Mouse (Mus musculus) liver, embryonic 12.5 days (tissue): ENCODE measurements around the gene Slc4a5. TPM values are rescaled to one million over a fixed set of nuclear protein-coding genes. Genes with fewer than 3 reads are reported as not detected.
A peak's percentile ranks its signal among the peaks of the same experiment; 100 is the strongest.

Source experiments
- ATAC-seq: fragments of 200-750 bp; cut with Nextera tagmentation; 2 replicates; pipeline ENCODE4 v1.8.0; 2017; ENCODE audit warnings: moderate number of reproducible peaks, mild to moderate bottlenecking, moderate library complexity
- H3K27ac ChIP-seq: fragments of 300-500 bp; sonication (generic); 2 replicates; pipeline ENCODE4 v1.5.1; 2016; ENCODE audit warnings: mild to moderate bottlenecking
- H3K27me3 ChIP-seq: fragments of 300-500 bp; sonication (generic); replicated peaks from 2 replicates; pipeline ENCODE4 v1.6.1; 2016; ENCODE audit warnings: mild to moderate bottlenecking, moderate library complexity
- H3K36me3 ChIP-seq: fragments of 300-500 bp; sonication (generic); 2 replicates; pipeline ENCODE4 v1.6.1; 2016; ENCODE audit warnings: mild to moderate bottlenecking, moderate library complexity
- H3K4me1 ChIP-seq: fragments of 300-500 bp; sonication (generic); 2 replicates; pipeline ENCODE4 v1.6.1; 2016
- H3K4me2 ChIP-seq: fragments of 300-500 bp; sonication (generic); 2 replicates; pipeline ENCODE4 v1.6.1; 2016; ENCODE audit warnings: mild to moderate bottlenecking, moderate library complexity
- H3K4me3 ChIP-seq: fragments of 300-500 bp; sonication (generic); 2 replicates; pipeline ENCODE4 v1.5.1; 2016; ENCODE audit warnings: mild to moderate bottlenecking, moderate library complexity
- H3K9ac ChIP-seq: fragments of 300-500 bp; sonication (generic); 2 replicates; pipeline ENCODE4 v1.6.1; 2016; ENCODE audit warnings: mild to moderate bottlenecking, moderate library complexity
- H3K9me3 ChIP-seq: fragments of 300-500 bp; sonication (generic); replicated peaks from 2 replicates; pipeline ENCODE4 v1.6.1; 2016; ENCODE audit warnings: mild to moderate bottlenecking, moderate library complexity
- WGBS: fragments of 180-500 bp; shearing (Covaris S2); methylation state at CpG from one replicate; pipeline ENCODE4 v1.1.7; 2016; ENCODE audit not compliant: insufficient replicate concordance; 5-methylcytosine and 5-hydroxymethylcytosine counted together
- polyA plus RNA-seq: library from polyadenylated mRNA; unstranded; fragments of >200 nt; fragmentation: Nextera tagmentation; extraction: Ambion mirVana; gene quantifications from 2 replicates; pipeline ENCODE4 v1.2.1, GENCODE M21; 2016

Slc4a5 gene
- polyA plus RNA-seq, 1 experiment from 2014 or later, result 1.3 TPM

- Histone ChIP-seq H3K27ac (no peak overlapping the region), H3K36me3 (no peaks in the 10 kb centered on the region), H3K9ac (no peak overlapping the region), H3K4me1 (peaks cover 15% of the 10 kb centered on the region), H3K4me3 (no peak overlapping the region), H3K9me3 (no peaks in the 10 kb centered on the region), H3K27me3 (peaks cover 97% of the 10 kb centered on the region), H3K4me2 (peak overlapping the region; percentile 40)
- WGBS, result 10% methylated on average over 5 of the region's 9 CpGs
- ATAC-seq, result no peak
Measured at GRCm38 (mm10) chr6:83237123-83237522, 17.5 kb downstream of the Slc4a5 start.

GRCm38 (mm10) chr6:83244422-83245061 is 24.9 kb downstream of the Slc4a5 start:
- Histone ChIP-seq H3K9ac (no peak overlapping the region), H3K36me3 (no peaks in the 10 kb centered on the region), H3K27ac (peak overlapping the region; percentile 90), H3K4me3 (no peak overlapping the region), H3K4me2 (no peak overlapping the region), H3K4me1 (peaks cover 46% of the 10 kb centered on the region), H3K9me3 (no peaks in the 10 kb centered on the region), H3K27me3 (peaks cover 34% of the 10 kb centered on the region)
- ATAC-seq, result no peak
- WGBS, result 66% methylated on average over 10 of the region's 10 CpGs

GRCm38 (mm10) chr6:83245134-83245533 is 25.5 kb downstream of the Slc4a5 start:
- Histone ChIP-seq H3K27ac (peak overlapping the region; percentile 90), H3K4me3 (no peak overlapping the region), H3K4me1 (peaks cover 46% of the 10 kb centered on the region), H3K27me3 (peaks cover 28% of the 10 kb centered on the region), H3K9ac (peak overlapping the region; percentile 10; the same call in 1 of the 2 replicates), H3K9me3 (no peaks in the 10 kb centered on the region), H3K36me3 (no peaks in the 10 kb centered on the region), H3K4me2 (peak overlapping the region; percentile 57; the same call in 1 of the 2 replicates)
- ATAC-seq, result no peak
- WGBS, result 89% methylated on average over 6 of the region's 6 CpGs

DNA sequence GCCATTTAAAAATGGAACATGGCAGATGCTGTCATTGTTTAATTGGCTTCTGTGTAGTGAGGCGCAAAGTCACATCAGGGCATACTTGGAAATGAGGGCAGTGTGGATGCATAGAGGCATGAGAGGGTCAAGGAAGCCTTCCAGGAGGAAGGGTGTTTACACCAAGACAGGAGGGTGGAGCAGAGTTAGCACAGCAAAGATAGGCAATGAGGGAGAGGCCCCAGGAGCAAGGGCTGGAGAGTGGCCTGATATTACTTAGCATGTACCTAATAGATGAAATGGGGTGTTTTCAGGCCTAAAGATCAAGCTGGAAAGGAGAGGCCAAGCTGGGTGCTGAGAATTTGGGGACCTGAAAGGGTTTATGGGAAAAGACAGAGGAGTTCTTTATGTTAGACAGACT is 26.4 kb downstream of the Slc4a5 start:
- peak overlapping the region; percentile 57 for H3K9ac ChIP-seq
- H3K27me3 ChIP-seq, result peaks cover 20% of the 10 kb centered on the region; the same call in 1 of the 2 replicates
- H3K36me3 ChIP-seq, result no peaks in the 10 kb centered on the region
- H3K4me1 ChIP-seq, result peaks cover 46% of the 10 kb centered on the region
- peak overlapping the region; percentile 52 for H3K4me3 ChIP-seq
- H3K27ac ChIP-seq, result peak overlapping the region; percentile 90
- peak; percentile 98 for ATAC-seq
- H3K9me3 ChIP-seq, result no peaks in the 10 kb centered on the region
- 81% methylated on average over 1 of the region's 1 CpGs for WGBS
- peak overlapping the region; percentile 57 for H3K4me2 ChIP-seq

- Histone ChIP-seq H3K9ac (peak overlapping the region; percentile 57), H3K4me2 (peak overlapping the region; percentile 57)
- 74% methylated on average over 4 of the region's 4 CpGs for WGBS
Measured at GRCm38 (mm10) chr6:83246750-83247149, 27.1 kb downstream of the Slc4a5 start.

DNA sequence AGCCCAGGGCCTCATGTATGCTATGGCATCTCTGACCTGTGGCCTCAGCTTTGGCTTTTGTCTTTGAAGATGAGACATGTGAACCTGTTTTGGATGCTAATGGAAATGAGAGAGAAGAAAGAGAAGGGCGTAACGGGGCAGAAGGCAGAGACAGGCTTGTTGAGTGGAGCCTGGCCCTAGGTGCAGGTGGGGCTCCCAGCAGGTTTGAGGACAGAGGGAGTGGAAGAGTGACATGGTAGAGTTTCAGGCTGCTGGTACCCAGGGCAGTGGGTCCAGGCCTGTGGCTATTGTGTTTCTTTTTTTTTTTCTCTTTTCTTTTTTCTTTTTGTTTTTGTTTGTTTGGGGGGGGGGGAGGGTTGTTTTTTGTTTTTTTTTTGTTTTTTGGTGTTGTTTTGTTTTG is 27.5 kb downstream of the Slc4a5 start:
- peak overlapping the region; percentile 57 for H3K4me2 ChIP-seq
- peaks cover 8% of the 10 kb centered on the region for H3K27me3 ChIP-seq
- H3K9me3 ChIP-seq, result no peaks in the 10 kb centered on the region
- peaks cover 46% of the 10 kb centered on the region for H3K4me1 ChIP-seq
- peak overlapping the region; percentile 52 for H3K4me3 ChIP-seq
- H3K27ac ChIP-seq, result peak overlapping the region; percentile 90
- WGBS, result 93% methylated on average over 2 of the region's 2 CpGs
- ATAC-seq, result peak; percentile 56; the same call in 1 of the 2 replicates
- H3K9ac ChIP-seq, result peak overlapping the region; percentile 57
- no peaks in the 10 kb centered on the region for H3K36me3 ChIP-seq

More at GRCm38 (mm10) chr6:83246750-83247149, 27.1 kb downstream of the Slc4a5 start:
- no peaks in the 10 kb centered on the region for H3K36me3 ChIP-seq
- peaks cover 12% of the 10 kb centered on the region for H3K27me3 ChIP-seq
- peaks cover 46% of the 10 kb centered on the region for H3K4me1 ChIP-seq
- ATAC-seq, result peak; percentile 56
- peak overlapping the region; percentile 52 for H3K4me3 ChIP-seq
- no peaks in the 10 kb centered on the region for H3K9me3 ChIP-seq
- peak overlapping the region; percentile 90 for H3K27ac ChIP-seq

- no peaks in the 10 kb centered on the region; the same call in 1 of the 2 replicates for H3K4me1 ChIP-seq
- H3K4me3 ChIP-seq, result no peak overlapping the region
- no peak for ATAC-seq
- H3K4me2 ChIP-seq, result no peak overlapping the region
- no peak overlapping the region for H3K9ac ChIP-seq
- H3K27me3 ChIP-seq, result peaks cover 21% of the 10 kb centered on the region
- H3K27ac ChIP-seq, result no peak overlapping the region
- no peaks in the 10 kb centered on the region for H3K9me3 ChIP-seq
- WGBS, result 68% methylated on average over 7 of the region's 7 CpGs
- H3K36me3 ChIP-seq, result no peaks in the 10 kb centered on the region
Measured at GRCm38 (mm10) chr6:83254242-83254641, 34.6 kb downstream of the Slc4a5 start.

GRCm38 (mm10) chr6:83264516-83264915 is 44.9 kb downstream of the Slc4a5 start:
- Histone ChIP-seq H3K4me2 (no peak overlapping the region), H3K9me3 (no peaks in the 10 kb centered on the region), H3K36me3 (no peaks in the 10 kb centered on the region), H3K27ac (no peak overlapping the region), H3K9ac (no peak overlapping the region), H3K4me3 (no peak overlapping the region), H3K4me1 (no peaks in the 10 kb centered on the region; the same call in 1 of the 2 replicates), H3K27me3 (peaks cover 44% of the 10 kb centered on the region)
- no peak for ATAC-seq
- 68% methylated on average over 1 of the region's 1 CpGs for WGBS

DNA sequence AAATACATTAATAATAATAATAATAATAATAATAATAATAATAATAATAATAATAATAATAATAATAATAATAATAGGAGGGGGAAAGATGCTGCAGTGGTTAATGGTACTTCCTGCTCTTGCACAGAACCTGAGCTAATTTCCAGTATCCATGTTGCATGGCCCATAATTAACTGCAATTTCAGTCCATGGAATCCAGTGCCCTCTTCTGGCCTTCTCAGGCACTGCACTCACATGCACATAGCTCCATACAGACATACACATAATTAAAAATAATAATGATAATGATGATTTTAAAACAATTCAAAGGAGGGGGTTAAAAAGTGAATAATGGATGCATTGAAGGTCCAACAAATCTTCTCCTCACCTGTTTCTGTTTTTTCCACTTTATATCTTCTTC is 45.6 kb downstream of the Slc4a5 start:
- Histone ChIP-seq H3K27me3 (peaks cover 50% of the 10 kb centered on the region), H3K4me2 (no peak overlapping the region), H3K9ac (no peak overlapping the region), H3K4me1 (no peaks in the 10 kb centered on the region; the same call in 1 of the 2 replicates), H3K36me3 (no peaks in the 10 kb centered on the region), H3K4me3 (no peak overlapping the region), H3K9me3 (no peaks in the 10 kb centered on the region), H3K27ac (no peak overlapping the region)
- ATAC-seq, result no peak

- 73% methylated on average over 4 of the region's 4 CpGs for WGBS
- no peaks in the 10 kb centered on the region for H3K36me3 ChIP-seq
- H3K9me3 ChIP-seq, result no peaks in the 10 kb centered on the region
- H3K4me3 ChIP-seq, result no peak overlapping the region
- peaks cover 50% of the 10 kb centered on the region for H3K27me3 ChIP-seq
- no peaks in the 10 kb centered on the region; the same call in 1 of the 2 replicates for H3K4me1 ChIP-seq
- no peak overlapping the region for H3K9ac ChIP-seq
- no peak for ATAC-seq
- H3K4me2 ChIP-seq, result no peak overlapping the region
- no peak overlapping the region for H3K27ac ChIP-seq
Measured at GRCm38 (mm10) chr6:83265653-83266052, 46.0 kb downstream of the Slc4a5 start.

GRCm38 (mm10) chr6:83267616-83268015 is 48.0 kb downstream of the Slc4a5 start:
- peaks cover 63% of the 10 kb centered on the region for H3K27me3 ChIP-seq
- no peak overlapping the region for H3K4me3 ChIP-seq
- H3K4me1 ChIP-seq, result no peaks in the 10 kb centered on the region; the same call in 1 of the 2 replicates
- H3K27ac ChIP-seq, result no peak overlapping the region
- no peaks in the 10 kb centered on the region for H3K36me3 ChIP-seq
- no peak for ATAC-seq
- H3K9me3 ChIP-seq, result no peaks in the 10 kb centered on the region
- H3K4me2 ChIP-seq, result no peak overlapping the region
- H3K9ac ChIP-seq, result no peak overlapping the region
- WGBS, result 54% methylated on average over 4 of the region's 4 CpGs

DNA sequence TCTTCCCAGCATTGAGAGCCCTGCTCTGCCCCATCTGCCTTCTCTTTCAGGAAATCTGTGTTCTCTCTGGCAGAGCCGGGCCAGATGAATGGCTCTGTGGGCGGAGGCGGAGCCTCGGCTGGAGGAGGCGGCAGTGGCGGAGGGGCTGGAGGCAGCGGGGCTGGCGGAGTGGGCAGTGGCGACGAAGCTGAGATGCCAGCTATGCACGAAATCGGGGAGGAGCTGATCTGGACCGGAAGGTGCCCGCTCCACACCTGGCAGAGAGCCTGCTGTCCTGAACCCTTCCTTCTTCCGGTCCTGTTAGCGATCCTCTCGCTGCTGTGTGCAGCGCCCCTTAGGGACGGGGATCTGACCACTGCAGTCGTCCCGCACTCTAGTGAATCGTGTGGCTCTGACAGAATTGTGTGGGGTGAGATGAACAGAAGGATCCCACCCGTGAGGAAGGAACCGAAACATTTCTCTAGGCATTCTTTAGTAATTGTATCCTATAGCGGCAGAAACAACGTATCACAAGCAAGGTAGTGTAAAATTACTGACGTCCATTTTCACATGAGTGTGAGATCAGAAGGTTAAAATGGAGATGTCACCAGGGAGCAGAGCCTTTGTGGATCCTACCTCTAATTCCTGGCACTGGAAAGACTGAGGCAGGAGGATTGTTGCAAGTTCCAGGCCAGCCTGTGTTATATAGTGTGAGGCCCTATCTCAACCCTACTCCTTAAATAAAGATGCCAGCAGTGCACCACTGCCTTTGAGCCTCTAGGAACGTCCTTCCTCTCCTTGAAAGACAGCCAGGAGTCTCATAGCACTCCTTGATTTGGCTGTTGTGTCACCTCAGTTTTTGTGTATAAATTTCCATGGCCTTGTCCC is 48.7 kb downstream of the Slc4a5 start:
- Histone ChIP-seq H3K27ac (no peak overlapping the region), H3K4me2 (peak overlapping the region; percentile 68), H3K27me3 (peaks cover 70% of the 10 kb centered on the region), H3K4me3 (peak overlapping the region; percentile 59), H3K9me3 (no peaks in the 10 kb centered on the region), H3K9ac (peak overlapping the region; percentile 52), H3K36me3 (no peaks in the 10 kb centered on the region), H3K4me1 (no peaks in the 10 kb centered on the region; the same call in 1 of the 2 replicates)
- ATAC-seq, result peak; percentile 67; the same call in 1 of the 2 replicates
- 2% methylated on average over 27 of the region's 28 CpGs for WGBS
